Mouse (Mus musculus) lung, embryonic 16.5 days (tissue): ENCODE data around the gene Ankrd2. TPM values are rescaled to one million over a fixed set of nuclear protein-coding genes. Genes with fewer than 3 reads are reported as not detected.
A peak's percentile ranks its signal among the peaks of the same experiment; 100 is the strongest.

Experiments used
- ATAC-seq: fragments of 200-750 bp; cut with Nextera tagmentation; 2 replicates; pipeline ENCODE4 v1.8.0; 2017; ENCODE audit warnings: low read depth, mild to moderate bottlenecking, moderate library complexity
- H3K27ac ChIP-seq: fragments of 300-500 bp; sonication (generic); 2 replicates; pipeline ENCODE4 v1.5.1; 2014; ENCODE audit warnings: mild to moderate bottlenecking, control low read depth, low read length
- H3K27me3 ChIP-seq: fragments of 300-500 bp; sonication (generic); 2 replicates; pipeline ENCODE4 v1.6.1; 2014; ENCODE audit warnings: low read depth, low read length, mixed read lengths; ENCODE audit not compliant: control insufficient read depth, insufficient read depth
- H3K36me3 ChIP-seq: fragments of 300-500 bp; sonication (generic); 2 replicates; pipeline ENCODE4 v1.6.1; 2014; ENCODE audit warnings: low read length; ENCODE audit not compliant: control insufficient read depth, insufficient read depth
- H3K4me1 ChIP-seq: fragments of 300-500 bp; sonication (generic); replicated peaks from 2 replicates; pipeline ENCODE4 v1.6.1; 2014; ENCODE audit warnings: low read length, mixed read lengths; ENCODE audit not compliant: control insufficient read depth, insufficient read depth
- H3K4me2 ChIP-seq: fragments of 300-500 bp; sonication (generic); 2 replicates; pipeline ENCODE4 v1.6.1; 2014; ENCODE audit warnings: low read depth, low read length, control low read depth
- H3K4me3 ChIP-seq: fragments of 300-500 bp; sonication (generic); 2 replicates; pipeline ENCODE4 v1.5.1; 2014; ENCODE audit warnings: mild to moderate bottlenecking, low read length, control low read depth
- H3K9ac ChIP-seq: fragments of 300-500 bp; sonication (generic); 2 replicates; pipeline ENCODE4 v1.6.1; 2014; ENCODE audit warnings: low read length, control low read depth
- H3K9me3 ChIP-seq: fragments of 300-500 bp; sonication (generic); 2 replicates; pipeline ENCODE4 v1.6.1; 2016; ENCODE audit warnings: low read length; ENCODE audit not compliant: control insufficient read depth
- WGBS: fragments of 180-500 bp; shearing (Covaris S2); extraction: QIAGEN DNeasy Blood & Tissue Kit; methylation state at CpG from one replicate; pipeline ENCODE4 v1.1.7; 2014; 5-methylcytosine and 5-hydroxymethylcytosine counted together
- polyA plus RNA-seq: library from polyadenylated mRNA; unstranded; fragments of >200 nt; fragmentation: Nextera tagmentation; extraction: Ambion mirVana; gene quantifications from 2 replicates; pipeline ENCODE4 v1.2.1, GENCODE M21; 2015

Gene Ankrd2
- polyA plus RNA-seq, 1 experiment from 2014 or later, result 0.28 TPM

- Histone ChIP-seq H3K4me2 (no peak overlapping the region), H3K9ac (no peak overlapping the region), H3K9me3 (no peaks in the 10 kb centered on the region), H3K4me3 (no peak overlapping the region), H3K4me1 (peaks cover 3% of the 10 kb centered on the region), H3K27me3 (no peaks in the 10 kb centered on the region), H3K36me3 (no peaks in the 10 kb centered on the region), H3K27ac (no peak overlapping the region)
- ATAC-seq, result no peak
- WGBS, result 73% methylated on average over 4 of the region's 4 CpGs
Observed at GRCm38 (mm10) chr19:42010436-42010835, 25.4 kb upstream of the Ankrd2 start.

GRCm38 (mm10) chr19:42011123-42011522 lies 24.7 kb upstream of the Ankrd2 start:
- H3K4me3 ChIP-seq, result no peak overlapping the region
- no peaks in the 10 kb centered on the region for H3K9me3 ChIP-seq
- no peaks in the 10 kb centered on the region for H3K36me3 ChIP-seq
- no peak overlapping the region for H3K4me2 ChIP-seq
- no peak overlapping the region for H3K9ac ChIP-seq
- no peaks in the 10 kb centered on the region for H3K27me3 ChIP-seq
- no peak for ATAC-seq
- peaks cover 3% of the 10 kb centered on the region for H3K4me1 ChIP-seq
- H3K27ac ChIP-seq, result no peak overlapping the region
- 76% methylated on average over 7 of the region's 7 CpGs for WGBS

- no peak for ATAC-seq
- no peak overlapping the region for H3K9ac ChIP-seq
- H3K4me1 ChIP-seq, result peaks cover 20% of the 10 kb centered on the region
- no peak overlapping the region for H3K27ac ChIP-seq
- H3K9me3 ChIP-seq, result no peaks in the 10 kb centered on the region
- no peak overlapping the region for H3K4me2 ChIP-seq
- H3K4me3 ChIP-seq, result no peak overlapping the region
- H3K27me3 ChIP-seq, result no peaks in the 10 kb centered on the region
- no peaks in the 10 kb centered on the region for H3K36me3 ChIP-seq
- 70% methylated on average over 3 of the region's 3 CpGs for WGBS
Observed at GRCm38 (mm10) chr19:42014231-42014825, 21.5 kb upstream of the Ankrd2 start.

GRCm38 (mm10) chr19:42015001-42015400 lies 20.8 kb upstream of the Ankrd2 start:
- H3K27ac ChIP-seq, result no peak overlapping the region
- H3K36me3 ChIP-seq, result no peaks in the 10 kb centered on the region
- no peak for ATAC-seq
- H3K4me3 ChIP-seq, result no peak overlapping the region
- no peak overlapping the region for H3K9ac ChIP-seq
- H3K4me1 ChIP-seq, result peaks cover 24% of the 10 kb centered on the region
- H3K9me3 ChIP-seq, result no peaks in the 10 kb centered on the region
- no peak overlapping the region for H3K4me2 ChIP-seq
- 62% methylated on average over 6 of the region's 6 CpGs for WGBS
- no peaks in the 10 kb centered on the region for H3K27me3 ChIP-seq

DNA sequence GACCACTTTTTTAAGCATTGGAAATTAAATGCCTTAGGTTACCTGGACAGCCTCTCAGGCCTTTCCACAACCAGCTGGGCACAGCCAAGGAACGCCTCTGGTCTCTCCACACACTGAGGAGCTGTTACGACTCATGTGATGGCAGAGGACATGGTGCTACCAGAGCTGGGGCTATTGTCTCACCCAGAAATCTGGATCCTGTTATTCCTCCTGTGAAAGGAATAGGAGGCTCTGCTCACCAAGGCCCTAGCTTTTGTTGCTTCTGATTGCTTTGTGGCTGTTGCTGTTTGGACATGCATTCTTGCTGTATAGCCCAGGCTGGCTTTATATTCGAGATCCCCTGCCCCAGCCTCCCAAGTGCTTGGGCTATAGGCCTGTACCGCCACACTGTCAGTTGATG lies 19.5 kb upstream of the Ankrd2 start:
- no peak overlapping the region for H3K27ac ChIP-seq
- WGBS, result 77% methylated on average over 4 of the region's 4 CpGs

GRCm38 (mm10) chr19:42016840-42017239 lies 19.0 kb upstream of the Ankrd2 start:
- H3K27me3 ChIP-seq, result no peaks in the 10 kb centered on the region
- H3K9ac ChIP-seq, result no peak overlapping the region
- no peak for ATAC-seq
- 54% methylated on average over 5 of the region's 5 CpGs for WGBS
- H3K4me3 ChIP-seq, result no peak overlapping the region
- no peaks in the 10 kb centered on the region for H3K36me3 ChIP-seq
- peak overlapping the region; percentile 75 for H3K27ac ChIP-seq
- H3K9me3 ChIP-seq, result no peaks in the 10 kb centered on the region
- H3K4me2 ChIP-seq, result no peak overlapping the region
- peaks cover 24% of the 10 kb centered on the region for H3K4me1 ChIP-seq

More for the DNA sequence above, 19.5 kb upstream of the Ankrd2 start:
- no peak for ATAC-seq
- Histone ChIP-seq H3K4me3 (no peak overlapping the region), H3K4me2 (no peak overlapping the region), H3K36me3 (no peaks in the 10 kb centered on the region), H3K4me1 (peaks cover 24% of the 10 kb centered on the region), H3K27me3 (no peaks in the 10 kb centered on the region), H3K9ac (no peak overlapping the region), H3K9me3 (no peaks in the 10 kb centered on the region)

DNA sequence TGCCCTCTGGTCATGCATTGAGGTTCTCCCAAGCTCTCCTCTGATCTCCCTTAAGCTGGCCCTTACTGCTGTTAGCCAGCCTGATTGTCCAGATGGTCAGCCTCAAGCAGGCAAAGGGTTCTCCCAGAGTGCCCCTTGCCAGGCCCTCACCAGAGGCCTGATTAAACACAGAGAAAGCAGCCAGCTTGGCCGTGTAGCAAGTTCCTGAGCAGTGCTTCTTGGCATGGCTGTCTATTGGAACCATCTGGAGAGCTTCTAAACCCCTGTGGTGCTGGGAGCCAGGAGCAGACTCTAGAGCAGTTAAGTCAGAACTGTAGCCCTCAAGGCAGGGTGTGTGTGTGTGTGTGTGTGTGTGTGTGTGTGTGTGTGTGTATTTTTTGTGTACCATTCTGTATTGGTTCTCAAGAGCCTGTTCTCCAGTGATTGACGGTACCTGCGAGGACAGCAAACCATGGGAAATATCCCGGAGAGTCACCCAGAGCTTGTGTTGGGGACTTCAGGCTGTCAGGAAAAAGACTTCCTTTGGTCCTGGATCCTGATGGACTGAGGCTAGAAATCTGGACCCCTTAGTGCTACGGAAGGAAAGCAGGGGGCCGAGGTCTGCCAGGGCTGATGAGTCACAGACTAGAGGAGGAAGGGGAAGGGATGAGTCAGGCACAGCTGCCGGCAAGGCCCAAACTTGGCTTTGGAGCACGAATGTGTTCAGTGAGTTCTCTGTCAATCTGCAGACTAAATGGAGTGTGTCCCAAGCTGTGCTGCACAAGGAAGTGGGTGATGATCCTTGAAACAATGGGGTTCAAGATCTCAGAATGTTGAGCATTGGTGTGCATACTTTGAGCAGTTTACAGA lies 18.2 kb upstream of the Ankrd2 start:
- Histone ChIP-seq H3K9me3 (no peaks in the 10 kb centered on the region), H3K27ac (peak overlapping the region; percentile 75), H3K4me3 (no peak overlapping the region), H3K4me2 (peak overlapping the region; percentile 8; the same call in 1 of the 2 replicates), H3K27me3 (no peaks in the 10 kb centered on the region), H3K9ac (peak overlapping the region; percentile 14; the same call in 1 of the 2 replicates), H3K4me1 (peaks cover 24% of the 10 kb centered on the region), H3K36me3 (no peaks in the 10 kb centered on the region)
- 47% methylated on average over 8 of the region's 8 CpGs for WGBS
- peak; percentile 73 for ATAC-seq

- Histone ChIP-seq H3K9me3 (no peaks in the 10 kb centered on the region), H3K36me3 (no peaks in the 10 kb centered on the region), H3K27me3 (no peaks in the 10 kb centered on the region), H3K9ac (no peak overlapping the region), H3K4me2 (no peak overlapping the region), H3K27ac (peak overlapping the region; percentile 75), H3K4me3 (no peak overlapping the region), H3K4me1 (peaks cover 24% of the 10 kb centered on the region)
- 37% methylated on average over 4 of the region's 4 CpGs for WGBS
- 0 out of 2 replicates have a peak, but pooled peaks have one; percentile 41 for ATAC-seq
Observed at GRCm38 (mm10) chr19:42019011-42019522, 16.7 kb upstream of the Ankrd2 start.
